Mouse (Mus musculus) frontal cortex, adult 2 months (tissue): ENCODE measurements around the gene Klf15. TPM values are rescaled to one million over a fixed set of nuclear protein-coding genes. Genes with fewer than 3 reads are reported as not detected.

Experiments used
- DNase-seq, 2 experiments: peaks; one replicate each; pipeline ENCODE4 v3.0.0; 2022; ENCODE audit warnings: low spot score in 1 of 2; ENCODE audit errors: extremely low spot score in 1 of 2
- polyA plus RNA-seq: library from polyadenylated mRNA; depleted of rRNA; stranded (reverse); fragments of >200 nt; gene quantifications from 2 replicates; pipeline ENCODE4 v1.2.3, GENCODE M21; 2012; rRNA removed

Gene Klf15
- 27.2 and 28.4 TPM in 2 replicates for polyA plus RNA-seq

GRCm38 (mm10) chr6:90462181-90462706 is at the start of gene Klf15:
Gene Klf15, plus strand, starts transcription at chr6:90462576.
- peak; percentile 55 to 84 for DNase-seq

- DNase-seq = peak; percentile 39 to 87
These were observed 39.8 kb upstream of the Klf15 start for GRCm38 (mm10) chr6:90422565-90422964.

GRCm38 (mm10) chr6:90425361-90425760 is 37.0 kb upstream of the Klf15 start:
- no peak for DNase-seq

GRCm38 (mm10) chr6:90426003-90426402 is 36.4 kb upstream of the Klf15 start:
- no peak for DNase-seq

- DNase-seq = peak; percentile 34 to 82
These were observed 33.9 kb upstream of the Klf15 start, which contains the start of gene Cfap100 for GRCm38 (mm10) chr6:90428380-90428974. Gene Cfap100, minus strand, starts transcription at chr6:90428797.

GRCm38 (mm10) chr6:90429911-90430310 is 32.5 kb upstream of the Klf15 start:
- DNase-seq = peak; percentile 49 to 73

- DNase-seq = peak; percentile 39 to 70
These were observed 30.9 kb upstream of the Klf15 start for GRCm38 (mm10) chr6:90431487-90431886.

GRCm38 (mm10) chr6:90434687-90435086 is 27.7 kb upstream of the Klf15 start:
- no peak for DNase-seq

GRCm38 (mm10) chr6:90435195-90435618 is 27.2 kb upstream of the Klf15 start:
- peak; percentile 61 to 91 for DNase-seq

- DNase-seq = no peak
These were observed 26.0 kb upstream of the Klf15 start for GRCm38 (mm10) chr6:90436192-90436907.

- DNase-seq = no peak
These were observed 25.3 kb upstream of the Klf15 start for GRCm38 (mm10) chr6:90437041-90437440.

- DNase-seq = no peak
These were observed 15.5 kb upstream of the Klf15 start for GRCm38 (mm10) chr6:90446883-90447282.

GRCm38 (mm10) chr6:90450179-90450578 is 12.2 kb upstream of the Klf15 start:
- DNase-seq = peak in 1 of 2 experiments; percentile 92

GRCm38 (mm10) chr6:90450697-90451096 is 11.7 kb upstream of the Klf15 start:
- no peak for DNase-seq

- no peak for DNase-seq
These were observed 10.9 kb upstream of the Klf15 start for GRCm38 (mm10) chr6:90451512-90451911.

- DNase-seq = no peak
These were observed 9.8 kb upstream of the Klf15 start for GRCm38 (mm10) chr6:90452603-90453002.

GRCm38 (mm10) chr6:90453751-90454150 is 8.6 kb upstream of the Klf15 start:
- DNase-seq = no peak

- DNase-seq = no peak
These were observed 5.0 kb upstream of the Klf15 start for GRCm38 (mm10) chr6:90457421-90457820.

- DNase-seq = no peak
These were observed 1.2 kb upstream of the Klf15 start for GRCm38 (mm10) chr6:90461181-90461580.

- no peak for DNase-seq
These were observed 605 bp upstream of the Klf15 start for GRCm38 (mm10) chr6:90461771-90462170.

- DNase-seq = peak in 1 of 2 experiments; percentile 46
These were observed 458 bp downstream of the Klf15 start for GRCm38 (mm10) chr6:90462841-90463227.
